In genomic region chr9:115434696-115435095, GRCm38 (mm10) we compare ENCODE assay signal across 13 mouse cellular contexts.
DNase-seq lines count a peak whose midpoint lies in the region; ATAC-seq and TF ChIP-seq lines count a peak whose summit lies in the region.
"Had no signal": no experiment of that assay in that cellular context is flagged by ENCODE, and none has a peak within 500 bp of the region (broad histone marks: within the 10 kb centered on the region; RNA-seq: fewer than 3 reads in every experiment).

No protein-coding gene starts in this region.

- no peaks in the 10 kb centered on the region for H3K79me2 ChIP-seq in liver, adult 2 months (ENCODE audit: control insufficient read depth, insufficient read depth, low read length)

- no peak overlapping the region for H3K4me2 ChIP-seq in liver, embryonic 11.5 days
- H3K4me2 ChIP-seq: heart, embryonic 13.5 days; hindbrain, embryonic 15.5 days had no signal

- no peak overlapping the region for H3K27ac ChIP-seq in liver, adult 2 months (replicated peaks; ENCODE audit: insufficient read depth, low read depth, low read length)
- H3K27ac ChIP-seq in liver, embryonic 11.5 days (ENCODE audit: low read depth, low read length) = no peak overlapping the region
- H3K27ac ChIP-seq in thymus, adult 2 months (ENCODE audit: control insufficient read depth, insufficient read depth, low read length) = no peak overlapping the region
- H3K27ac ChIP-seq: heart, embryonic 13.5 days; hindbrain, embryonic 15.5 days had no signal

- peak; percentile 22 to 59 for DNase-seq in adrenal gland, adult (ENCODE audit: inconsistent age in 2 of 2, low spot score in 1 of 2)
- no peak for DNase-seq in adrenal gland, adult 18-20 months (ENCODE audit: low spot score in 2 of 2)
- DNase-seq in liver, adult 2 months (ENCODE audit: extremely low read depth, low read depth, low spot score) = peak; percentile 31
- DNase-seq in liver, embryonic 11.5 days (ENCODE audit: low spot score) = no peak
- peak; percentile 43 for DNase-seq in thymus, adult 2 months
- DNase-seq in right cerebral cortex, postnatal 25 days = no peak
- DNase-seq in embryo, embryonic 10 days (ENCODE audit: low spot score) = no peak
- DNase-seq: left cerebral cortex, postnatal 4 days; retina, postnatal 1 day had no signal

- no peak for TF ChIP-seq CTCF in liver, adult 2 months (IDR thresholded peaks at IDR 0.05; ENCODE audit: low read depth, low read length)
- TF ChIP-seq CTCF in thymus, adult 2 months (IDR thresholded peaks at IDR 0.05; ENCODE audit: borderline replicate concordance, control insufficient read depth, extremely low read depth, insufficient read depth, low read length, poor library complexity) = no peak

- H3K9me3 ChIP-seq in liver, embryonic 11.5 days (ENCODE audit: control insufficient read depth, low read length) = no peaks in the 10 kb centered on the region
- H3K9me3 ChIP-seq: hindbrain, embryonic 15.5 days had no signal

- H3K4me1 ChIP-seq in liver, adult 2 months (ENCODE audit: control insufficient read depth, insufficient read depth, low read length) = peaks cover 2% of the 10 kb centered on the region; the same call in 1 of the 2 replicates
- H3K4me1 ChIP-seq in liver, embryonic 11.5 days (replicated peaks; ENCODE audit: control insufficient read depth, insufficient read depth, low read length) = no peaks in the 10 kb centered on the region; the same call in 1 of the 2 replicates
- H3K4me1 ChIP-seq in thymus, adult 2 months (replicated peaks; ENCODE audit: control insufficient read depth, insufficient read depth, low read length) = peaks cover 2% of the 10 kb centered on the region; the same call in 1 of the 2 replicates
- H3K4me1 ChIP-seq: hindbrain, embryonic 15.5 days had no signal

- H3K4me3 ChIP-seq in liver, adult 2 months (ENCODE audit: insufficient read depth, low read depth, low read length) = no peak overlapping the region
- H3K4me3 ChIP-seq in liver, embryonic 11.5 days (ENCODE audit: low read depth, low read length) = no peak overlapping the region
- no peak overlapping the region for H3K4me3 ChIP-seq in thymus, adult 2 months (ENCODE audit: control insufficient read depth, insufficient read depth, low read length)
- H3K4me3 ChIP-seq: heart, embryonic 13.5 days; hindbrain, embryonic 15.5 days; myocyte had no signal

- H3K27me3 ChIP-seq in liver, adult 2 months (ENCODE audit: control insufficient read depth, insufficient read depth, low read length) = no peaks in the 10 kb centered on the region
- H3K27me3 ChIP-seq in liver, embryonic 11.5 days (replicated peaks; ENCODE audit: control insufficient read depth, insufficient read depth, low read length) = no peaks in the 10 kb centered on the region
- H3K27me3 ChIP-seq in thymus, adult 2 months (ENCODE audit: control insufficient read depth, insufficient read depth, low read length) = no peaks in the 10 kb centered on the region
- H3K27me3 ChIP-seq: heart, embryonic 13.5 days; hindbrain, embryonic 15.5 days had no signal

- no peak for ATAC-seq in liver, embryonic 11.5 days (replicated peaks; ENCODE audit: low FRiP score)
- ATAC-seq in inflammation-experienced regulatory T-cells, adult 6 months = peak; percentile 58

- no peak for TF ChIP-seq POLR2A in liver, adult 2 months (IDR thresholded peaks at IDR 0.05; ENCODE audit: extremely low read depth, insufficient read depth, low read length)
- no peak for TF ChIP-seq POLR2A in thymus, adult 2 months (IDR thresholded peaks at IDR 0.05; ENCODE audit: control insufficient read depth, extremely low read depth, insufficient read depth, low read length, poor library complexity)

- no peak overlapping the region for H3K9ac ChIP-seq in liver, adult 2 months (ENCODE audit: low read depth, low read length)
- no peak overlapping the region for H3K9ac ChIP-seq in liver, embryonic 11.5 days (ENCODE audit: low read depth, low read length)
- H3K9ac ChIP-seq: heart, embryonic 13.5 days; hindbrain, embryonic 15.5 days had no signal

- no peaks in the 10 kb centered on the region for H3K36me3 ChIP-seq in liver, adult 2 months (ENCODE audit: control insufficient read depth, insufficient read depth, low read length)
- H3K36me3 ChIP-seq in liver, embryonic 11.5 days (ENCODE audit: control insufficient read depth, insufficient read depth, low read length) = no peaks in the 10 kb centered on the region
- H3K36me3 ChIP-seq in thymus, adult 2 months (ENCODE audit: control insufficient read depth, insufficient read depth, low read length) = no peaks in the 10 kb centered on the region
- H3K36me3 ChIP-seq: heart, embryonic 13.5 days; hindbrain, embryonic 15.5 days had no signal

- 58% methylated on average over 5 of the region's 5 CpGs for WGBS in liver, adult 2 months
- 18% methylated on average over 5 of the region's 5 CpGs for WGBS in liver, embryonic 11.5 days
- 1% methylated on average over 5 of the region's 5 CpGs for WGBS in thymus, adult 2 months

Comparison
In these comparisons a context has a peak if more than half of its experiments do, and no peak if none do; other contexts are left out.
1. DNase-seq: peak in adrenal gland, adult (2 of 2), liver, adult 2 months (single experiment) and thymus, adult 2 months (single experiment); none in adrenal gland, adult 18-20 months (0 of 2), liver, embryonic 11.5 days (single experiment), right cerebral cortex, postnatal 25 days (single experiment) and embryo, embryonic 10 days (single experiment).